Mouse (Mus musculus) megakaryocyte-erythroid progenitor cell, adult 5-6 weeks (primary cell): ENCODE data around the gene Imp3. TPM values are rescaled to one million over a fixed set of nuclear protein-coding genes. Genes with fewer than 3 reads are reported as not detected.

ENCODE experiments used
- ATAC-seq: replicated peaks from 2 replicates; pipeline ENCODE4 v1.8.0; 2016; ENCODE audit warnings: mild to moderate bottlenecking, inconsistent platforms; ENCODE audit not compliant: severe bottlenecking, poor library complexity, low FRiP score, low TSS enrichment
- total RNA-seq, 2 experiments: library from RNA; stranded (forward) in 1 of 2; stranded (reverse) in 1 of 2; fragments of 200-1000, 215-1000 nt in 1 of 2; fragments of >200 nt in 1 of 2; fragmentation: Nextera tagmentation in 1 of 2; gene quantifications; 2 replicates each; pipeline ENCODE4 v1.2.3; 2014 to 2017

Imp3 gene
- total RNA-seq, 2 experiments from 2014 or later = 118 to 128 TPM

GRCm38 (mm10) chr9:56953562-56953961, 16.3 kb downstream of the Imp3 start:
- ATAC-seq = no peak

- ATAC-seq = no peak
These were observed 19.8 kb downstream of the Imp3 start for GRCm38 (mm10) chr9:56956966-56957675.

GRCm38 (mm10) chr9:56958689-56959088, 21.4 kb downstream of the Imp3 start:
- no peak for ATAC-seq

DNA sequence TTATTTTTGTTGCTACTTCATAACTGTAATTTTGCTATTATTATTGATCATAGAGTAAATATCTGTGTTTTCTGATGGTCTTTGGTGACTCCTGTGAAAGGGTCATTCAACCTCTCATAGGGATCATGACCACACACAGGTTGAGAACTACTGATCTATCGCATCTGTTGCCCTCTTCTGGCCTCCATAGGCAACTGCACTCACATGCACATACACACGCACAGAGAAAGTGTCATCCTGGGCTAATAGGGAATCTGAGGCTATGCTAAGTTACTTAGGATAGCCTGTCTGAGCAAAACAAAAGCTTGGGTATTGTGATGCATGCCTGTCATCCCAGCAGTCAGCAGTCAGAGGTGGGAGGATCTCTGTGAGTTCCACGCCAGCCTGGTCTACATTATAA, 24.3 kb downstream of the Imp3 start:
- no peak for ATAC-seq

DNA sequence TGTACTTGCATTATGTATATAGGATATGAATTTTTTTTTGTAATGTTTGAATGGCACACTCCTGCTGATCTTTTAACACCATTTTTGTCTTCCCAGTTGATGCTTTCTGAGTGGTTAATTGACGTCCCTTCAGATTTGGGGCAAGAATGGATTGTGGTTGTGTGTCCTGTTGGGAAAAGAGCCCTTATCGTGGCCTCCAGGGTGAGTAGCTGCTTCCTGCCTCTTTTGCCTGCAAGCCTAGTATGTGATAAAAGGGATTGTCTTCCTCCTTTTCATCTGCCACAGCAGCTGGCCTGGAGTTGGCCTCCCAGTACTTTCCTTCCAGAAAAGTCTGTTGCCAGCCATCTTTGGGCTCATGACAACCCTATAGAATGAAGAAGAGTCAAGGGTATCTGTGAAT, 32.9 kb downstream of the Imp3 start:
- no peak for ATAC-seq

- ATAC-seq = peak; percentile 67
These were observed 36.8 kb downstream of the Imp3 start for GRCm38 (mm10) chr9:56973960-56974524.

DNA sequence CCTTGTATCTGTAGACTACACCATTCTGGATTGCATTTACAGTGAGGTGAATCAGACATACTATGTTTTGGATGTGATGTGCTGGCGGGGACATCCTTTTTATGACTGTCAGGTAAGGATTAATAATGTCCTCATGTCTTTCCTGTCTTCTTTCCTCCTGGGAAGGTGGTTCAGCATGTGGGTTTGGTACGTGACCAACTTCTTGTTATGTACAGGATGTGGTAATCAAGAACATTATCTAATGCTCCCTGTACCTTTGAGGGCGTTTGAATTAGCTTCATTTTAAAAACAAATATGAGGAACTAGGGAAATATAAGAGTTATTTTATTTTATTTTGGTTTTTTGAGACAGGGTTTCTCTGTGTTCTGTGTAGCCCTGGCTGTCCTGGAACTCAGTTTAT, 37.9 kb downstream of the Imp3 start:
- ATAC-seq = no peak

GRCm38 (mm10) chr9:56980186-56980585, 42.9 kb downstream of the Imp3 start:
- no peak for ATAC-seq

DNA sequence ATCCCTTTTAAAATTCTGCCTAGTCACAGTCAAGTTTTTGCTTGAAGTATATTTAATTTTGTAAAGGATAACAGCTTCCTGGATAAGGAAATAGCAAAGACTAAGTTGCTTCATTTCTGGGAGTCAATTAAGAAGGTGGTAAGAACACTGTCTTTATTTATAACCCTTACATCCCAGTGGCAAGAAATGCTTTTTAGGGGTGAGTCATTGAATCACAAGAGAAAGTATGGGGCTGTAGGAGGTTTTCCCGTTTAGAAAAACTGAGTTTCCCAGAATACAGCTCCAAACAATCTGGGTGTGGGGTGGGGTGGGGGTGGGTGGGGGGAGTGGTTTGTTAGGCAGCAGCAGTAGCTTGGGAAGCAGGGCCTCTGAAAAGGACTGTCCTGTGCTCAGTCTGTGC, 44.2 kb downstream of the Imp3 start:
- no peak for ATAC-seq

Other genes with a start within 250 kb of the Imp3 start
- not detected in 2 replicates for gene Lingo1, start 141.0 kb upstream of the Imp3 start, total RNA-seq (2014; fragmentation: Nextera tagmentation)
- gene Lingo1, start 141.0 kb upstream of the Imp3 start, total RNA-seq (2017) = not detected in 2 replicates
- not detected in 2 replicates for gene Odf3l1, start 72.8 kb upstream of the Imp3 start, total RNA-seq (2014; fragmentation: Nextera tagmentation)
- not detected in 2 replicates for gene Odf3l1, start 72.8 kb upstream of the Imp3 start, total RNA-seq (2017)
- not detected in 2 replicates for gene Cspg4, start 72.4 kb upstream of the Imp3 start, total RNA-seq (2014; fragmentation: Nextera tagmentation)
- not detected in 2 replicates for gene Cspg4, start 72.4 kb upstream of the Imp3 start, total RNA-seq (2017)
- 2.3 and 2.8 TPM in 2 replicates for gene Snx33, start 9.1 kb upstream of the Imp3 start, total RNA-seq (2014; fragmentation: Nextera tagmentation)
- 1.9 and 3.4 TPM in 2 replicates for gene Snx33, start 9.1 kb upstream of the Imp3 start, total RNA-seq (2017)
- 20.2 and 20.5 TPM in 2 replicates for gene Snupn, start 13.4 kb downstream of the Imp3 start, total RNA-seq (2014; fragmentation: Nextera tagmentation)
- 10.3 and 15.5 TPM in 2 replicates for gene Snupn, start 13.4 kb downstream of the Imp3 start, total RNA-seq (2017)
- 7.2 and 9.2 TPM in 2 replicates for gene Ptpn9, start 57.4 kb downstream of the Imp3 start, total RNA-seq (2014; fragmentation: Nextera tagmentation)
- gene Ptpn9, start 57.4 kb downstream of the Imp3 start, total RNA-seq (2017) = 8.2 and 8.4 TPM in 2 replicates
- gene Sin3a, start 134.6 kb downstream of the Imp3 start, total RNA-seq (2014; fragmentation: Nextera tagmentation) = 65.6 and 111 TPM in 2 replicates
- 108 and 111 TPM in 2 replicates for gene Sin3a, start 134.6 kb downstream of the Imp3 start, total RNA-seq (2017)
- 83.6 and 95.2 TPM in 2 replicates for gene Man2c1, start 193.2 kb downstream of the Imp3 start, total RNA-seq (2014; fragmentation: Nextera tagmentation)
- gene Man2c1, start 193.2 kb downstream of the Imp3 start, total RNA-seq (2017) = 38.8 and 64.8 TPM in 2 replicates
- gene Neil1, start 210.8 kb downstream of the Imp3 start, total RNA-seq (2014; fragmentation: Nextera tagmentation) = 12.2 and 12.5 TPM in 2 replicates
- 2.8 and 3.5 TPM in 2 replicates for gene Neil1, start 210.8 kb downstream of the Imp3 start, total RNA-seq (2017)
- gene Commd4, start 220.9 kb downstream of the Imp3 start, total RNA-seq (2014; fragmentation: Nextera tagmentation) = 103 and 234 TPM in 2 replicates
- 159 and 165 TPM in 2 replicates for gene Commd4, start 220.9 kb downstream of the Imp3 start, total RNA-seq (2017)